Mouse (Mus musculus) midbrain, embryonic 15.5 days (tissue): Measurements from ENCODE around the gene Mapk1. TPM values are rescaled to one million over a fixed set of nuclear protein-coding genes. Genes with fewer than 3 reads are reported as not detected.

ENCODE experiments used
- ATAC-seq: fragments of 200-750 bp; cut with Nextera tagmentation; replicated peaks from 2 replicates; pipeline ENCODE4 v1.8.0; 2017; ENCODE audit warnings: moderate TSS enrichment
- H3K27ac ChIP-seq: fragments of 300-500 bp; sonication (generic); 2 replicates; pipeline ENCODE4 v1.5.1; 2015; ENCODE audit warnings: mild to moderate bottlenecking, inconsistent platforms
- H3K27me3 ChIP-seq: fragments of 300-500 bp; sonication (generic); replicated peaks from 2 replicates; pipeline ENCODE4 v1.6.1; 2015; ENCODE audit warnings: inconsistent platforms
- H3K36me3 ChIP-seq: fragments of 300-500 bp; sonication (generic); replicated peaks from 2 replicates; pipeline ENCODE4 v1.6.1; 2015; ENCODE audit warnings: inconsistent platforms
- H3K4me1 ChIP-seq: fragments of 300-500 bp; sonication (generic); 2 replicates; pipeline ENCODE4 v1.6.1; 2015; ENCODE audit warnings: inconsistent platforms
- H3K4me2 ChIP-seq: fragments of 300-500 bp; sonication (generic); 2 replicates; pipeline ENCODE4 v1.6.1; 2015; ENCODE audit warnings: inconsistent platforms, mild to moderate bottlenecking, moderate library complexity
- H3K4me3 ChIP-seq: fragments of 300-500 bp; sonication (generic); 2 replicates; pipeline ENCODE4 v1.5.1; 2015; ENCODE audit warnings: mild to moderate bottlenecking, inconsistent platforms
- H3K9ac ChIP-seq: fragments of 300-500 bp; sonication (generic); 2 replicates; pipeline ENCODE4 v1.6.1; 2015; ENCODE audit warnings: mild to moderate bottlenecking, inconsistent platforms
- H3K9me3 ChIP-seq: fragments of 300-500 bp; sonication (generic); 2 replicates; pipeline ENCODE4 v1.6.1; 2016; ENCODE audit warnings: inconsistent platforms
- WGBS: fragments of 180-500 bp; shearing (Covaris S2); methylation state at CpG from one replicate; pipeline ENCODE4 v1.1.7; 2015; ENCODE audit warnings: mixed read lengths; 5-methylcytosine and 5-hydroxymethylcytosine counted together
- polyA plus RNA-seq: library from polyadenylated mRNA; unstranded; fragments of >200 nt; fragmentation: Nextera tagmentation; extraction: Ambion mirVana; gene quantifications from 2 replicates; pipeline ENCODE4 v1.2.1, GENCODE M21; 2015

The Mapk1 gene
- polyA plus RNA-seq, 1 experiment from 2014 or later, result 182 TPM

GRCm38 (mm10) chr16:17067552-17067951, 84.4 kb downstream of the Mapk1 start:
- no peak overlapping the region for H3K27ac ChIP-seq
- H3K36me3 ChIP-seq, result no peaks in the 10 kb centered on the region
- no peak for ATAC-seq
- peaks cover 22% of the 10 kb centered on the region for H3K4me1 ChIP-seq
- H3K27me3 ChIP-seq, result no peaks in the 10 kb centered on the region
- H3K4me2 ChIP-seq, result no peak overlapping the region
- 92% methylated on average over 2 of the region's 2 CpGs for WGBS
- no peaks in the 10 kb centered on the region for H3K9me3 ChIP-seq
- H3K9ac ChIP-seq, result no peak overlapping the region
- no peak overlapping the region for H3K4me3 ChIP-seq

GRCm38 (mm10) chr16:17069511-17070443, 86.6 kb downstream of the Mapk1 start, which contains the start of gene Ypel1:
Gene Ypel1 (plus strand): TSS chr16:17069696.
- Histone ChIP-seq H3K4me2 (peak within 1 kb of the TSS; percentile 63), H3K4me3 (peak within 1 kb of the TSS; percentile 96), H3K36me3 (0 out of 2 replicates have a peak, but pooled peaks cover 3% of the 10 kb centered on the region), H3K9me3 (no peaks in the 10 kb centered on the region), H3K27me3 (no peaks in the 10 kb centered on the region), H3K27ac (peak within 1 kb of the TSS; percentile 97), H3K9ac (peak within 1 kb of the TSS; percentile 86), H3K4me1 (peaks cover 26% of the 10 kb centered on the region)
- under 1% methylated on average over 69 of the region's 76 CpGs for WGBS
- peak; percentile 96 for ATAC-seq

- ATAC-seq, result no peak
- Histone ChIP-seq H3K36me3 (peaks cover 11% of the 10 kb centered on the region; the same call in 1 of the 2 replicates), H3K27ac (no peak overlapping the region), H3K4me1 (peaks cover 26% of the 10 kb centered on the region), H3K4me3 (peak overlapping the region; percentile 96), H3K4me2 (peak overlapping the region; percentile 63), H3K27me3 (no peaks in the 10 kb centered on the region), H3K9ac (peak overlapping the region; percentile 86), H3K9me3 (no peaks in the 10 kb centered on the region)
- WGBS, result 41% methylated on average over 6 of the region's 6 CpGs
Measured at GRCm38 (mm10) chr16:17070716-17071115, 87.5 kb downstream of the Mapk1 start.

GRCm38 (mm10) chr16:17073000-17073399, 89.8 kb downstream of the Mapk1 start:
- ATAC-seq, result no peak
- 93% methylated on average over 7 of the region's 7 CpGs for WGBS
- no peaks in the 10 kb centered on the region for H3K9me3 ChIP-seq
- H3K4me2 ChIP-seq, result no peak overlapping the region
- H3K4me3 ChIP-seq, result no peak overlapping the region
- peaks cover 26% of the 10 kb centered on the region for H3K4me1 ChIP-seq
- no peaks in the 10 kb centered on the region for H3K27me3 ChIP-seq
- peaks cover 21% of the 10 kb centered on the region for H3K36me3 ChIP-seq
- H3K27ac ChIP-seq, result no peak overlapping the region
- H3K9ac ChIP-seq, result no peak overlapping the region

GRCm38 (mm10) chr16:17076301-17076700, 93.1 kb downstream of the Mapk1 start:
- 96% methylated on average over 2 of the region's 2 CpGs for WGBS
- Histone ChIP-seq H3K9me3 (no peaks in the 10 kb centered on the region), H3K27ac (no peak overlapping the region), H3K4me1 (peaks cover 15% of the 10 kb centered on the region), H3K9ac (no peak overlapping the region), H3K4me3 (no peak overlapping the region), H3K27me3 (no peaks in the 10 kb centered on the region), H3K36me3 (peaks cover 36% of the 10 kb centered on the region), H3K4me2 (no peak overlapping the region)
- ATAC-seq, result no peak

- Histone ChIP-seq H3K27me3 (no peaks in the 10 kb centered on the region), H3K27ac (no peak overlapping the region), H3K4me1 (peaks cover 9% of the 10 kb centered on the region), H3K4me3 (no peak overlapping the region), H3K36me3 (peaks cover 37% of the 10 kb centered on the region), H3K9ac (no peak overlapping the region), H3K9me3 (no peaks in the 10 kb centered on the region), H3K4me2 (no peak overlapping the region)
- ATAC-seq, result no peak
Measured at GRCm38 (mm10) chr16:17076869-17077268, 93.7 kb downstream of the Mapk1 start.

- no peak overlapping the region for H3K4me2 ChIP-seq
- no peaks in the 10 kb centered on the region for H3K4me1 ChIP-seq
- peaks cover 49% of the 10 kb centered on the region for H3K36me3 ChIP-seq
- no peak for ATAC-seq
- H3K4me3 ChIP-seq, result no peak overlapping the region
- WGBS, result 90% methylated on average over 7 of the region's 7 CpGs
- H3K27me3 ChIP-seq, result no peaks in the 10 kb centered on the region
- no peak overlapping the region for H3K9ac ChIP-seq
- H3K27ac ChIP-seq, result no peak overlapping the region
- H3K9me3 ChIP-seq, result no peaks in the 10 kb centered on the region
Measured at GRCm38 (mm10) chr16:17078101-17078500, 94.9 kb downstream of the Mapk1 start.

GRCm38 (mm10) chr16:17082121-17082792, 99.1 kb downstream of the Mapk1 start:
- no peaks in the 10 kb centered on the region for H3K4me1 ChIP-seq
- no peak overlapping the region for H3K4me3 ChIP-seq
- no peak overlapping the region for H3K27ac ChIP-seq
- no peak overlapping the region for H3K9ac ChIP-seq
- no peak for ATAC-seq
- peaks cover 67% of the 10 kb centered on the region for H3K36me3 ChIP-seq
- 87% methylated on average over 6 of the region's 6 CpGs for WGBS
- no peaks in the 10 kb centered on the region for H3K27me3 ChIP-seq
- no peaks in the 10 kb centered on the region for H3K9me3 ChIP-seq
- no peak overlapping the region for H3K4me2 ChIP-seq

GRCm38 (mm10) chr16:17085636-17086035, 102.5 kb downstream of the Mapk1 start:
- peaks cover 71% of the 10 kb centered on the region for H3K36me3 ChIP-seq
- no peak overlapping the region for H3K4me2 ChIP-seq
- H3K27ac ChIP-seq, result no peak overlapping the region
- ATAC-seq, result no peak
- H3K27me3 ChIP-seq, result no peaks in the 10 kb centered on the region
- H3K9ac ChIP-seq, result no peak overlapping the region
- no peaks in the 10 kb centered on the region for H3K9me3 ChIP-seq
- WGBS, result 97% methylated on average over 4 of the region's 4 CpGs
- no peak overlapping the region for H3K4me3 ChIP-seq
- H3K4me1 ChIP-seq, result no peaks in the 10 kb centered on the region

GRCm38 (mm10) chr16:17086241-17086640, 103.1 kb downstream of the Mapk1 start:
- 92% methylated on average over 3 of the region's 3 CpGs for WGBS
- Histone ChIP-seq H3K4me1 (no peaks in the 10 kb centered on the region), H3K4me3 (no peak overlapping the region), H3K27ac (no peak overlapping the region), H3K9ac (no peak overlapping the region), H3K27me3 (no peaks in the 10 kb centered on the region), H3K36me3 (peaks cover 77% of the 10 kb centered on the region), H3K9me3 (no peaks in the 10 kb centered on the region), H3K4me2 (no peak overlapping the region)
- no peak for ATAC-seq

- H3K27me3 ChIP-seq, result no peaks in the 10 kb centered on the region
- no peak overlapping the region for H3K4me2 ChIP-seq
- H3K4me1 ChIP-seq, result no peaks in the 10 kb centered on the region
- peaks cover 79% of the 10 kb centered on the region for H3K36me3 ChIP-seq
- WGBS, result 76% methylated on average over 13 of the region's 13 CpGs
- no peaks in the 10 kb centered on the region for H3K9me3 ChIP-seq
- H3K4me3 ChIP-seq, result no peak overlapping the region
- ATAC-seq, result no peak
- H3K9ac ChIP-seq, result no peak overlapping the region
- no peak overlapping the region for H3K27ac ChIP-seq
Measured at GRCm38 (mm10) chr16:17086669-17087193, 103.5 kb downstream of the Mapk1 start.

- ATAC-seq, result peak; percentile 31; the same call in 1 of the 2 replicates
- no peak overlapping the region for H3K9ac ChIP-seq
- no peak overlapping the region for H3K27ac ChIP-seq
- no peaks in the 10 kb centered on the region for H3K27me3 ChIP-seq
- H3K4me2 ChIP-seq, result no peak overlapping the region
- whole genome bisulfite sequencing, result 73% methylated on average over 3 of the region's 3 CpGs
- H3K4me3 ChIP-seq, result no peak overlapping the region
- no peaks in the 10 kb centered on the region for H3K4me1 ChIP-seq
- peaks cover 69% of the 10 kb centered on the region for H3K36me3 ChIP-seq
- no peaks in the 10 kb centered on the region for H3K9me3 ChIP-seq
Measured at GRCm38 (mm10) chr16:17088346-17088745, 105.2 kb downstream of the Mapk1 start.
